Mouse (Mus musculus) heart, embryonic 16.5 days (tissue): ENCODE data around the gene B3gnt8. TPM values are rescaled to one million over a fixed set of nuclear protein-coding genes. Genes with fewer than 3 reads are reported as not detected.
"Not testable (repeated sequence)": the region's sequence is repeated elsewhere in the genome, so short reads cannot be mapped to it uniquely, and the experiment has no call there.

Source experiments
- ATAC-seq: fragments of 200-750 bp; cut with Nextera tagmentation; replicated peaks from 2 replicates; pipeline ENCODE4 v1.8.0; 2017; ENCODE audit warnings: moderate number of reproducible peaks; ENCODE audit not compliant: insufficient read depth, low FRiP score; ENCODE audit errors: extremely low read depth
- H3K27ac ChIP-seq: fragments of 300-500 bp; sonication (generic); 2 replicates; pipeline ENCODE4 v1.5.1; 2014; ENCODE audit warnings: mild to moderate bottlenecking, low read length, control low read depth, moderate library complexity
- H3K27me3 ChIP-seq: fragments of 300-500 bp; sonication (generic); 2 replicates; pipeline ENCODE4 v1.6.1; 2014; ENCODE audit warnings: low read length, mixed read lengths; ENCODE audit not compliant: control insufficient read depth, insufficient read depth
- H3K36me3 ChIP-seq: fragments of 300-500 bp; sonication (generic); 2 replicates; pipeline ENCODE4 v1.6.1; 2014; ENCODE audit not compliant: control insufficient read depth, insufficient read depth
- H3K4me1 ChIP-seq: fragments of 300-500 bp; sonication (generic); 2 replicates; pipeline ENCODE4 v1.6.1; 2014; ENCODE audit warnings: low read length, mixed read lengths; ENCODE audit not compliant: control insufficient read depth, insufficient read depth
- H3K4me2 ChIP-seq: fragments of 300-500 bp; sonication (generic); 2 replicates; pipeline ENCODE4 v1.6.1; 2014; ENCODE audit warnings: low read depth, mild to moderate bottlenecking, control low read depth, low read length
- H3K4me3 ChIP-seq: fragments of 300-500 bp; sonication (generic); 2 replicates; pipeline ENCODE4 v1.5.1; 2014; ENCODE audit warnings: mild to moderate bottlenecking, control low read depth, low read length
- H3K9ac ChIP-seq: fragments of 300-500 bp; sonication (generic); 2 replicates; pipeline ENCODE4 v1.6.1; 2014; ENCODE audit warnings: low read length, control low read depth
- H3K9me3 ChIP-seq: fragments of 300-500 bp; sonication (generic); replicated peaks from 2 replicates; pipeline ENCODE4 v1.6.1; 2016; ENCODE audit warnings: low read length; ENCODE audit not compliant: control insufficient read depth
- WGBS: fragments of 180-500 bp; shearing (Covaris S2); extraction: QIAGEN DNeasy Blood & Tissue Kit; methylation state at CpG from one replicate; pipeline ENCODE4 v1.1.7; 2014; 5-methylcytosine and 5-hydroxymethylcytosine counted together
- polyA plus RNA-seq: library from polyadenylated mRNA; unstranded; fragments of >200 nt; fragmentation: Nextera tagmentation; extraction: Ambion mirVana; gene quantifications from 2 replicates; pipeline ENCODE4 v1.2.1, GENCODE M21; 2015

The B3gnt8 gene
- 9.0 and 9.1 TPM in 2 replicates for polyA plus RNA-seq

DNA sequence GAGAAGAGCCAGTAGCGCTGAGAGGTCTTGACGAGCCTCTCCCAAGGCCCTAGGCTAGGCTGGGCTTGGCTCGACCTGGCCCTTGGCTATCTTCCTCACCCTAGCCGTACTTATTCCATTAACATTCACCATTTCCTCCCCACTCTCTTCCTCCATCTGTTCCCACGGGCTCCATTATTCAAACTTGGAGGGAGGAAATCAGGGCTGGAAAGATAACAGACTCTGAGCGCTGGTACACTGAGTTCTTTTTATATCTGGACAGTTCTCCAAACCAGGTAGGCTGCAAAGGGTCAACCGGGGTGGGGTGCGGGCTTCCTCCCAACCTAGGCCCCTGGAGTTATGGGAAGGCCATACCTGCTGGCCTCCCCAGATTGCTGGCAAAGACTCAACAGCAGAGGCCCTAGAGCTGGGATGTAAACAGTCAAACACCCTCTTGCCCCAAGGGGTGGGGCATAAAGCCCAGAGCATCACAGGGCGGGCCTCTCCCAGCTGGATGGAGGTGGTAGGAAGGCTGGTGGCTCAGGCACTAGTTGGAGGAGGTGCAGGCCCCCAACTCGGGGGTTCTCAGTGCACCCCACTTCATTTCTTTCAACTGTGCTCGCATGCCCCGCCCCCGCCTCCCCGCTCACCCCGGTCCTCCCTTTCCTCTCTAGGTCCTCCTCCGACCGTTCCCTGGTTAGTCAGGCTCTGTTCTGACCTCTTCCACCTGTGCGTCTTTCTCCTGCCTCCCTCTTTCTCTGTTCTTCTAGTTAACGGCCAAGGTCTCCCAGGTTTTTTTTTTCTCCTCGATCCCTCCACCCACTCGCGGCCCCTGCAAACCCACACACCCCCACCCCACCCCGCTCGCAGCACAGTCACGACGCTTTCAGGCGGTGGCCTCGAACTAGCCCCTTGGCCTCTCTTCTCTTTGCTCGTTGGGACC, at the start of gene B3gnt8:
Gene B3gnt8, plus strand, starts transcription at position 146 of the 922 bp plus-strand sequence.
- Histone ChIP-seq H3K27ac (peak within 1 kb of the TSS; percentile 77), H3K36me3 (peaks cover 20% of the 10 kb centered on the region), H3K4me1 (peaks cover 23% of the 10 kb centered on the region), H3K4me3 (peak within 1 kb of the TSS; percentile 52), H3K9me3 (no peaks in the 10 kb centered on the region), H3K4me2 (peak within 1 kb of the TSS; percentile 67), H3K9ac (peak within 1 kb of the TSS; percentile 70), H3K27me3 (no peaks in the 10 kb centered on the region)
- WGBS = 11% methylated on average over 29 of the region's 29 CpGs
- peak; percentile 53 for ATAC-seq

DNA sequence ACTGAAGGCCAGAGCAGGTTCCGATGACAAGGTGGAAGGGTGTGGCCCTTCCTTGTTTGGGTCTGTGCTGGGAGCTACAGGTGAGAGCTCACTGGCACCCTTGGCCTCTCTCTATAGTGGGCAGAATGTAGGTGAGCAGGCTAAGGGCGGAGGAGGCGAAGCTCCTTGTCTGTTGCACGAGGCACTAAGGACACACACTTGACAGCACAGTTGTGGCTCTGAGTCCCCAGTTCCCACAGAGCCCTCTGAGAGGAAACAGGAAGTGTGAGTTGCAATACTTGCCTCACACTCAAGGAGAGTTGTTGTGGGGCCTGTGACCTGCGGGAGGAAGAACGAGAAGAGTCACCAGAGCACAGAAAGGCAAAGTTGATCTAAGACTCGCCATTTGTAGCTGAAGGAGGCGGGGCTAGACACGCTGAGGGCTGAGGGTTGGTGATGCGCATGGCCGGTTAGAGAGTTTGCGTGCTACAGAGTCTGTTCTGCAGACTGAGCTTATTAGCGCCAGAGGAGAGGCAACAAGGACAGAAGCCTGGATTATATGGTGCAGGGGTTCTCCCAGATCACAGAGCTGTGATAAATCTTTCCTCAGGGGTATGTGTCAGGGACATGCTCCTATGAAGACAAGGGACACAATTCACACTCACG, 49.5 kb upstream of the B3gnt8 start:
- H3K9ac ChIP-seq, H3K4me2 ChIP-seq, H3K27me3 ChIP-seq, H3K9me3 ChIP-seq, H3K36me3 ChIP-seq, H3K27ac ChIP-seq, H3K4me3 ChIP-seq, H3K4me1 ChIP-seq: not testable (repeated sequence)
- WGBS = 67% methylated on average over 12 of the region's 14 CpGs
- ATAC-seq = peak; percentile 41; the same call in 1 of the 2 replicates

GRCm38 (mm10) chr7:25579441-25579840, 47.0 kb upstream of the B3gnt8 start:
- Histone ChIP-seq H3K27ac (no peak overlapping the region), H3K9ac (no peak overlapping the region), H3K36me3 (no peaks in the 10 kb centered on the region), H3K9me3 (peaks cover 5% of the 10 kb centered on the region; the same call in 1 of the 2 replicates), H3K4me2 (no peak overlapping the region), H3K27me3 (no peaks in the 10 kb centered on the region), H3K4me1 (no peaks in the 10 kb centered on the region), H3K4me3 (no peak overlapping the region)
- no peak for ATAC-seq
- 72% methylated on average over 10 of the region's 10 CpGs for WGBS

DNA sequence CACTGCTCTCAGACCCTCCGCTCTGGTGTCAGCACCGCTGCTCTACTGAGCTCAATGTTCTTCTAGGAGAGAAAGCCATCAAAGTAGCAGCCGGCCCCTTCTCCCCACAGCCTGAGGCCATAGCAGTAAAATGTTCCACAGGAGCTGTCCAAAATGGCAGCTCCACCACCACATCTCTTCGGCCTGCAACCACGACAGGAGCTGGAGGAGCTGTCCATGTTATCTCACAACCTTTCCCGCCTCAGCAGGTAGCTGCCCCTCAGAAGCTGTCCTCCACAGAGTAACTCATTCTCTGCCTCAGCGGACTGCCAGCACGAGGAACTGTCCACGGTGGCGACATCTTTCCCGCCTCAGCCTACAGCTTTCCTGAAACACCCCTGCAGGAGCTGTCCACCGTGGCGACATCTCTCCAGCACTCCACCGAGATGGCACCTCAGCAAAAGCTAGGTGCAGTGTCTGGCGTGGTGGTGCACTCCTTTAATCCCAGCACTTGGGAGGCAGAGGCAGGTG, 44.1 kb upstream of the B3gnt8 start:
- Histone ChIP-seq H3K36me3 (no peaks in the 10 kb centered on the region), H3K27me3 (no peaks in the 10 kb centered on the region), H3K9ac (no peak overlapping the region), H3K4me2 (no peak overlapping the region), H3K4me1 (no peaks in the 10 kb centered on the region), H3K27ac (no peak overlapping the region), H3K4me3 (no peak overlapping the region), H3K9me3 (peaks cover 5% of the 10 kb centered on the region; the same call in 1 of the 2 replicates)
- ATAC-seq = no peak
- WGBS = 78% methylated on average over 15 of the region's 15 CpGs

GRCm38 (mm10) chr7:25584651-25585050, 41.8 kb upstream of the B3gnt8 start:
- Histone ChIP-seq H3K27me3 (no peaks in the 10 kb centered on the region), H3K4me2 (no peak overlapping the region), H3K9ac (no peak overlapping the region), H3K36me3 (no peaks in the 10 kb centered on the region), H3K9me3 (peaks cover 5% of the 10 kb centered on the region; the same call in 1 of the 2 replicates), H3K27ac (no peak overlapping the region), H3K4me1 (no peaks in the 10 kb centered on the region), H3K4me3 (no peak overlapping the region)
- no peak for ATAC-seq
- WGBS = 83% methylated on average over 5 of the region's 5 CpGs

DNA sequence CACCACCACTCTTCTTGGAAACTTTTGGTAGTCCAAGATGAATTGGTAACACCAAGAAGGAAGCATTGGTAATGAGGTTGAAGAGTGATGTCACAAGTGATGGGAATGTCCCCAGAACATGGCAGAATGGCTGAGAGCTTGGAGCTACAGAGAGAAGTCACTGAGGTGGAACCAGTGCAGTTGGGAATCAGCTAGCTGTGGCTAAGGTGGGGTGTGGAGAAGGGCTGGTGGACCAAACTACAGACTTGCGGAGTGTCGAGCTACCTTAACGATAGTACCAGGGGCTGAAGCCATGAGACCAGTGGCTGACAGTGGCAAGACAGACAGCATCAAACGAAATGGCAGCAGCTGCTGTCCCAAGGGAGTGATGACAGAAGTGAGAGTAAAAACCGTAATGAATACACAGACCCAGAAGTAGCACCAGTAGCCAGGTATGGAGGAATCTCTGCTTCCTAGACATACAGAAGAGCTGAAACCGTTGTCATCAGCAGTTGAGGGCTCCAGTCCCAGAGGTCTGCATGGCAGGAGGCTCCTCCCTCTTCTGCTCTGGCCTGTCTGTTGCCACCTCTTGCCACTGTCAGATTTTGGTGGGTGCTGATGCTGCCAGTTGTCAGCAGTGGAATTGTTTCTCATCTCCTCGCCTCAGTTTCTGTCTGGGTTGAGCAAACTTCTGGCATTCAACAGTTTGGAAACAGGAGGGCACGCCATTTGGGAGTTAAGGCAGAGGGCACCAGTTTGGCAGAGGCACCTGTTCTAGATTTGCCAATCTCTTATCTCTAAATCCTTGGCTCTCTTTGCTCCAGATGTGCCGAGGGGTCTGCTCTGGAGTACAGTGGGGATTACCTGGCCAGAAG, 40.9 kb upstream of the B3gnt8 start:
- Histone ChIP-seq H3K4me2 (no peak overlapping the region), H3K27ac (no peak overlapping the region), H3K36me3 (no peaks in the 10 kb centered on the region), H3K27me3 (no peaks in the 10 kb centered on the region), H3K9ac (no peak overlapping the region), H3K4me1 (no peaks in the 10 kb centered on the region), H3K4me3 (no peak overlapping the region), H3K9me3 (peaks cover 5% of the 10 kb centered on the region; the same call in 1 of the 2 replicates)
- ATAC-seq = no peak
- 73% methylated on average over 9 of the region's 9 CpGs for whole genome bisulfite sequencing

- Histone ChIP-seq H3K9ac (no peak overlapping the region), H3K4me1 (no peaks in the 10 kb centered on the region), H3K27ac (no peak overlapping the region), H3K9me3 (no peaks in the 10 kb centered on the region), H3K4me2 (no peak overlapping the region), H3K27me3 (no peaks in the 10 kb centered on the region), H3K4me3 (no peak overlapping the region), H3K36me3 (no peaks in the 10 kb centered on the region)
- ATAC-seq = no peak
- 78% methylated on average over 2 of the region's 2 CpGs for WGBS
Measured at GRCm38 (mm10) chr7:25591226-25591625, 35.2 kb upstream of the B3gnt8 start.

DNA sequence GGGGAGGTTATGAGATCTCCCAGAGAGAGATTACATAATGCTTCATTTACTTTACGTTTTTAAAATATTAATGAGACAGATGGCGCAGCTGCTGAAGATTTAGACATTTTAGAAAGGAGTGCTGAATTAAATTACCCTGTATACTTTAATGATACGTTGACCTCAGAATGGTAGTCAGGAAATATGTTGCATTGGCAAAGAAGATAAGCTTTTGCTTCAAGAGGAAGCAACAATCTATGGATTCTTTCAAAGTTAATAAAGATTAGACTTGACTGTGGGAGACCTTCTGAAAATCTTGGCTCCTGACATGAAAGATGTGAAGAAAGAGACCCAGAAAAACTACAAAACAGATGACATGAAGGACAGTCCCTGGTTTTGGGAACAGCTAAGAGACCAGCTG, 32.6 kb upstream of the B3gnt8 start:
- Histone ChIP-seq H3K9ac (no peak overlapping the region), H3K4me3 (no peak overlapping the region), H3K36me3 (no peaks in the 10 kb centered on the region), H3K4me1 (no peaks in the 10 kb centered on the region), H3K4me2 (no peak overlapping the region), H3K9me3 (no peaks in the 10 kb centered on the region), H3K27me3 (no peaks in the 10 kb centered on the region), H3K27ac (no peak overlapping the region)
- ATAC-seq = no peak
- 75% methylated on average over 3 of the region's 3 CpGs for WGBS
